Mouse (Mus musculus): ENCODE data around the gene Itpa. TPM values are rescaled to one million over a fixed set of nuclear protein-coding genes. Genes with fewer than 3 reads are reported as not detected.
A peak's percentile ranks its signal among the peaks of the same experiment; 100 is the strongest.
"Not testable (repeated sequence)": the region's sequence is repeated elsewhere in the genome, so short reads cannot be mapped to it uniquely, and the experiment has no call there.

Gene Itpa
- polyA plus RNA-seq, 1 experiment from 2014 or later = 106 TPM

DNA sequence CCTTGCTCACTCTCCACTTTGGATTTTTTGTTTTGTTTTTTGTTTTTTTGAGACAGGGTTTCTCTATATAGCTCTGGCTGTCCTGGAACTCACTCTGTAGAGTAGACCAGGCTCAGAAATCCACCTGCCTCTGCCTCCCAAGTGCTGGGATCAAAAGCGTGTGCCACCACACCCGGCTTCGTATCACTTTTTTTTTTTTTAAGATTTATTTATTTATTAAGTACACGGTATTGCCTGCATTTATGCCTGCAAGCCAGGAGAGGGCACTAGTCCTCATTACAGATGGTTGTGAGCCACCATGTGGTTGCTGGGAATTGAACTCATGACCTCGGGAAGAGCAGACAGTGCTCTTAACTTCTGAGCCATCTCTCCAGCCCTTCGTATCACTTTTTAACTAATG lies 18.4 kb upstream of the Itpa start:
- H3K4me3 ChIP-seq (ENCODE audit: low read depth, low read length); H3K27me3 ChIP-seq (replicated peaks; ENCODE audit: control insufficient read depth, insufficient read depth, low read length); H3K4me2 ChIP-seq; H3K27ac ChIP-seq (ENCODE audit: low read depth, low read length); DNase-seq (ENCODE audit: low spot score); H3K9me3 ChIP-seq (ENCODE audit: control insufficient read depth, low read length); H3K36me3 ChIP-seq (ENCODE audit: control insufficient read depth, insufficient read depth, low read length); H3K4me1 ChIP-seq (replicated peaks; ENCODE audit: control insufficient read depth, insufficient read depth, low read length); ATAC-seq (replicated peaks; ENCODE audit: low FRiP score); H3K9ac ChIP-seq (ENCODE audit: low read depth, low read length): not testable (repeated sequence)
- 71% methylated on average over 6 of the region's 6 CpGs for WGBS

DNA sequence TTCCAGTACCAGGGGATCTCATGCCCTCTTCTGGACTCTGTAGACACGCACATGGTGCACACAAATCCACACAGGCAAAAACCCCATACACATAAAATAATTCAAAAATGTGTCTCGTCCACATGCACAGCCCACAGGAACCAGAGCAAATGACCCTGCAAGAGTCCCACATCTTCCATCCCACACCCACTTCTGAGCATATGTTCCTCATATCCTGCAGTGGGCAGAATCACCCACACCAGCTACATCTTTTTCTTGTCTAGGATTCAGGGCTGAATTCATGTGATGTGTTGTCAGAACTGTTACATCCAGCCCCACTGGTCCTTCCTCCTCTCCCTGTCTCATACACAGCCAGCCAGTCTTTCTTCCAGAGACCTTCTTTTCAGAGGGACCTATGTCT lies 14.1 kb upstream of the Itpa start:
- Histone ChIP-seq H3K27ac (ENCODE audit: low read depth, low read length) (no peak overlapping the region), H3K4me1 (replicated peaks; ENCODE audit: control insufficient read depth, insufficient read depth, low read length) (peaks cover 18% of the 10 kb centered on the region), H3K9me3 (ENCODE audit: control insufficient read depth, low read length) (no peaks in the 10 kb centered on the region), H3K36me3 (ENCODE audit: control insufficient read depth, insufficient read depth, low read length) (peaks cover 6% of the 10 kb centered on the region; the same call in 1 of the 2 replicates), H3K9ac (ENCODE audit: low read depth, low read length) (no peak overlapping the region), H3K4me2 (no peak overlapping the region), H3K27me3 (replicated peaks; ENCODE audit: control insufficient read depth, insufficient read depth, low read length) (no peaks in the 10 kb centered on the region), H3K4me3 (ENCODE audit: low read depth, low read length) (no peak overlapping the region)
- DNase-seq (ENCODE audit: low spot score) (no peak), ATAC-seq (replicated peaks; ENCODE audit: low FRiP score) (no peak)
- 81% methylated on average over 2 of the region's 2 CpGs for WGBS

- H3K27me3 ChIP-seq (replicated peaks; ENCODE audit: control insufficient read depth, insufficient read depth, low read length) = no peaks in the 10 kb centered on the region
- DNase-seq (ENCODE audit: low spot score) (no peak), ATAC-seq (replicated peaks; ENCODE audit: low FRiP score) (peak; percentile 63)
- no peak overlapping the region for H3K9ac ChIP-seq (ENCODE audit: low read depth, low read length)
- peaks cover 8% of the 10 kb centered on the region; the same call in 1 of the 2 replicates for H3K36me3 ChIP-seq (ENCODE audit: control insufficient read depth, insufficient read depth, low read length)
- 0 out of 2 replicates have a peak overlapping the region, but pooled peaks have one; percentile 1 for H3K4me2 ChIP-seq
- H3K4me1 ChIP-seq (replicated peaks; ENCODE audit: control insufficient read depth, insufficient read depth, low read length) = peaks cover 18% of the 10 kb centered on the region
- no peaks in the 10 kb centered on the region for H3K9me3 ChIP-seq (ENCODE audit: control insufficient read depth, low read length)
- WGBS = 59% methylated on average over 1 of the region's 1 CpGs
- H3K27ac ChIP-seq (ENCODE audit: low read depth, low read length) = no peak overlapping the region
- no peak overlapping the region for H3K4me3 ChIP-seq (ENCODE audit: low read depth, low read length)
These were observed 13.7 kb upstream of the Itpa start for GRCm38 (mm10) chr2:130653760-130654159.

GRCm38 (mm10) chr2:130655660-130656339 lies 11.6 kb upstream of the Itpa start:
- peak overlapping the region; percentile 39; the same call in 1 of the 2 replicates for H3K4me2 ChIP-seq
- no peak overlapping the region for H3K4me3 ChIP-seq (ENCODE audit: low read depth, low read length)
- ATAC-seq (replicated peaks; ENCODE audit: low FRiP score) (peak; percentile 87), DNase-seq (ENCODE audit: low spot score) (no peak)
- peaks cover 18% of the 10 kb centered on the region for H3K4me1 ChIP-seq (replicated peaks; ENCODE audit: control insufficient read depth, insufficient read depth, low read length)
- peaks cover 16% of the 10 kb centered on the region; the same call in 1 of the 2 replicates for H3K36me3 ChIP-seq (ENCODE audit: control insufficient read depth, insufficient read depth, low read length)
- H3K9ac ChIP-seq (ENCODE audit: low read depth, low read length) = peak overlapping the region; percentile 44
- H3K9me3 ChIP-seq (ENCODE audit: control insufficient read depth, low read length) = no peaks in the 10 kb centered on the region
- whole genome bisulfite sequencing = 63% methylated on average over 6 of the region's 6 CpGs
- no peaks in the 10 kb centered on the region for H3K27me3 ChIP-seq (replicated peaks; ENCODE audit: control insufficient read depth, insufficient read depth, low read length)
- peak overlapping the region; percentile 90 for H3K27ac ChIP-seq (ENCODE audit: low read depth, low read length)

DNA sequence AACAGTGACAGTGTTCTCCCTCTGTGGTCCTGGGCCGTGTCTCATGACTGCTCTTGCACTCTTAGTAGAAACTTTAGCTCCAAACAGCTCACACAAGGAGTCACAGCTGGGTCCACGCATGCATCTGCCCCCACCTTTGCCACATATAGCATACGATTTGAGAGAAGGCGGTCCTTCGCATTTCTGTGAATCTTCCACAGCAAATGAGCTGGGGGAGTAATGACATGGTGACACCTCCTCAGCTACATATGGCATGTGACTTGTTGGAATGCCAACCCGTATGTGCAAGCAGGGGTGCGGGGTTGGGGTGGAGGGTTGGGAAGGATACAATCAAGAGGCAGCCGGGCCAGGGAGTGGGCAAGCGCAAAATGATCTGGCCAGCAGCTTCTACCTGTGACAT lies 10.9 kb upstream of the Itpa start:
- H3K36me3 ChIP-seq (ENCODE audit: control insufficient read depth, insufficient read depth, low read length) = peaks cover 18% of the 10 kb centered on the region
- H3K4me1 ChIP-seq (replicated peaks; ENCODE audit: control insufficient read depth, insufficient read depth, low read length) = peaks cover 18% of the 10 kb centered on the region
- no peaks in the 10 kb centered on the region for H3K27me3 ChIP-seq (replicated peaks; ENCODE audit: control insufficient read depth, insufficient read depth, low read length)
- H3K9ac ChIP-seq (ENCODE audit: low read depth, low read length) = 0 out of 2 replicates have a peak overlapping the region, but pooled peaks have one; percentile 44
- peak overlapping the region; percentile 90 for H3K27ac ChIP-seq (ENCODE audit: low read depth, low read length)
- no peaks in the 10 kb centered on the region for H3K9me3 ChIP-seq (ENCODE audit: control insufficient read depth, low read length)
- WGBS = 92% methylated on average over 9 of the region's 9 CpGs
- no peak for DNase-seq (ENCODE audit: low spot score)
- no peak overlapping the region for H3K4me3 ChIP-seq (ENCODE audit: low read depth, low read length)
- H3K4me2 ChIP-seq = no peak overlapping the region
- no peak for ATAC-seq (replicated peaks; ENCODE audit: low FRiP score)

GRCm38 (mm10) chr2:130657541-130657940 lies 9.9 kb upstream of the Itpa start:
- WGBS = 90% methylated on average over 6 of the region's 6 CpGs
- Histone ChIP-seq H3K27me3 (replicated peaks; ENCODE audit: control insufficient read depth, insufficient read depth, low read length) (no peaks in the 10 kb centered on the region), H3K27ac (ENCODE audit: low read depth, low read length) (no peak overlapping the region), H3K4me2 (no peak overlapping the region), H3K4me1 (replicated peaks; ENCODE audit: control insufficient read depth, insufficient read depth, low read length) (peaks cover 18% of the 10 kb centered on the region), H3K9ac (ENCODE audit: low read depth, low read length) (no peak overlapping the region), H3K36me3 (ENCODE audit: control insufficient read depth, insufficient read depth, low read length) (peaks cover 26% of the 10 kb centered on the region), H3K4me3 (ENCODE audit: low read depth, low read length) (no peak overlapping the region), H3K9me3 (ENCODE audit: control insufficient read depth, low read length) (no peaks in the 10 kb centered on the region)
- DNase-seq (ENCODE audit: low spot score) (no peak), ATAC-seq (replicated peaks; ENCODE audit: low FRiP score) (no peak)

DNA sequence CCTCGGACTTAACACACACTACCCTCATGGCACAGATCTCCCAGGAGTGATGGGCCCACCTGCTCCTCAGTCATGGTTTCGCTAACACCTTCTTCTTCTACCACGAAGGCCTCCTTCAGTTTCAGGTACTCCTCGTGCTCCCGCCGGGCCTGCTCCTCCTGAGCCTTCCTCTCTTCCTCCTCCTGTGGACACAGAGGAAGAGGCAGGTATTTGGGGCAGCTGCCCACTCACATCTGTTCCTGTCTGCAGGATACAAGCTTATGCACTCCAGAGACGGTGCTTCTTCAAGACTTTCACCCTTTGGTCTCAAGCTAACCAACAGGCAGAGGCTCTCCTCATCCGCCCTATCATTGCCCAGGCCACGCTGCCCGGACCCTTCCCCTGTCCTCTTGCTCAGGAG lies 8.9 kb upstream of the Itpa start:
- no peaks in the 10 kb centered on the region for H3K9me3 ChIP-seq (ENCODE audit: control insufficient read depth, low read length)
- H3K9ac ChIP-seq (ENCODE audit: low read depth, low read length) = no peak overlapping the region
- 94% methylated on average over 10 of the region's 10 CpGs for whole genome bisulfite sequencing
- peaks cover 21% of the 10 kb centered on the region for H3K4me1 ChIP-seq (replicated peaks; ENCODE audit: control insufficient read depth, insufficient read depth, low read length)
- no peak for DNase-seq (ENCODE audit: low spot score)
- no peak for ATAC-seq (replicated peaks; ENCODE audit: low FRiP score)
- peaks cover 28% of the 10 kb centered on the region for H3K36me3 ChIP-seq (ENCODE audit: control insufficient read depth, insufficient read depth, low read length)
- no peaks in the 10 kb centered on the region for H3K27me3 ChIP-seq (replicated peaks; ENCODE audit: control insufficient read depth, insufficient read depth, low read length)
- H3K4me2 ChIP-seq = no peak overlapping the region
- H3K4me3 ChIP-seq (ENCODE audit: low read depth, low read length) = no peak overlapping the region
- no peak overlapping the region for H3K27ac ChIP-seq (ENCODE audit: low read depth, low read length)

- WGBS = 87% methylated on average over 11 of the region's 11 CpGs
These were observed 4.1 kb upstream of the Itpa start for GRCm38 (mm10) chr2:130663342-130663741.

GRCm38 (mm10) chr2:130664102-130664701 lies 3.2 kb upstream of the Itpa start, which contains the start of gene Ddrgk1:
Ddrgk1 (minus strand) TSS chr2:130664659.
- H3K27me3 ChIP-seq (replicated peaks; ENCODE audit: control insufficient read depth, insufficient read depth, low read length) = no peaks in the 10 kb centered on the region
- no peaks in the 10 kb centered on the region for H3K9me3 ChIP-seq (ENCODE audit: control insufficient read depth, low read length)
- peaks cover 22% of the 10 kb centered on the region for H3K4me1 ChIP-seq (replicated peaks; ENCODE audit: control insufficient read depth, insufficient read depth, low read length)
- ATAC-seq (replicated peaks; ENCODE audit: low FRiP score) (peak; percentile 92), DNase-seq (ENCODE audit: low spot score) (peak; percentile 93)
- H3K9ac ChIP-seq (ENCODE audit: low read depth, low read length) = peak within 1 kb of the TSS; percentile 87
- under 1% methylated on average over 40 of the region's 40 CpGs for WGBS
- H3K4me3 ChIP-seq (ENCODE audit: low read depth, low read length) = peak within 1 kb of the TSS; percentile 56
- peak within 1 kb of the TSS; percentile 94 for H3K27ac ChIP-seq (ENCODE audit: low read depth, low read length)
- peak within 1 kb of the TSS; percentile 95 for H3K4me2 ChIP-seq
- H3K36me3 ChIP-seq (ENCODE audit: control insufficient read depth, insufficient read depth, low read length) = peaks cover 18% of the 10 kb centered on the region

More at GRCm38 (mm10) chr2:130663342-130663741, 4.1 kb upstream of the Itpa start:
- Histone ChIP-seq H3K4me2 (peak overlapping the region; percentile 95), H3K9me3 (ENCODE audit: control insufficient read depth, low read length) (no peaks in the 10 kb centered on the region), H3K27ac (ENCODE audit: low read depth, low read length) (peak overlapping the region; percentile 94), H3K36me3 (ENCODE audit: control insufficient read depth, insufficient read depth, low read length) (peaks cover 22% of the 10 kb centered on the region), H3K4me3 (ENCODE audit: low read depth, low read length) (peak overlapping the region; percentile 56), H3K27me3 (replicated peaks; ENCODE audit: control insufficient read depth, insufficient read depth, low read length) (no peaks in the 10 kb centered on the region), H3K9ac (ENCODE audit: low read depth, low read length) (peak overlapping the region; percentile 87), H3K4me1 (replicated peaks; ENCODE audit: control insufficient read depth, insufficient read depth, low read length) (peaks cover 16% of the 10 kb centered on the region)
- ATAC-seq (replicated peaks; ENCODE audit: low FRiP score) = no peak
- DNase-seq (ENCODE audit: low spot score) = no peak
